Mouse (Mus musculus): Measurements from ENCODE around the gene Cdh13.

GRCm38 (mm10) chr8:118565887-118566747, 282.6 kb downstream of the Cdh13 start:
- TF ChIP-seq POLR2A (IDR thresholded peaks at IDR 0.05; ENCODE audit: insufficient read depth, low read depth, low read length) (no peak), CTCF (IDR thresholded peaks at IDR 0.05) (no peak), EP300 (IDR thresholded peaks at IDR 0.05; ENCODE audit: insufficient read depth, low read depth, low read length) (no peak)

All from heart, adult 2 months (tissue).